Mouse (Mus musculus): ENCODE measurements around the gene Ryr2.

GRCm38 (mm10) chr13:11532014-11532890, 574.5 kb downstream of the Ryr2 start:
- TF ChIP-seq GATA1 (IDR thresholded peaks at IDR 0.05; ENCODE audit: borderline replicate concordance, low read length) (no peak), FLI1 (IDR thresholded peaks at IDR 0.05; ENCODE audit: low read length) (no peak)

All from megakaryocyte, embryonic 14.5 days (primary cell).